Mouse (Mus musculus): Measurements from ENCODE around the gene Ndufa11. TPM values are rescaled to one million over a fixed set of nuclear protein-coding genes. Genes with fewer than 3 reads are reported as not detected.

The Ndufa11 gene
- total RNA-seq, 2 experiments from 2014 or later = 187 to 194 TPM

DNA sequence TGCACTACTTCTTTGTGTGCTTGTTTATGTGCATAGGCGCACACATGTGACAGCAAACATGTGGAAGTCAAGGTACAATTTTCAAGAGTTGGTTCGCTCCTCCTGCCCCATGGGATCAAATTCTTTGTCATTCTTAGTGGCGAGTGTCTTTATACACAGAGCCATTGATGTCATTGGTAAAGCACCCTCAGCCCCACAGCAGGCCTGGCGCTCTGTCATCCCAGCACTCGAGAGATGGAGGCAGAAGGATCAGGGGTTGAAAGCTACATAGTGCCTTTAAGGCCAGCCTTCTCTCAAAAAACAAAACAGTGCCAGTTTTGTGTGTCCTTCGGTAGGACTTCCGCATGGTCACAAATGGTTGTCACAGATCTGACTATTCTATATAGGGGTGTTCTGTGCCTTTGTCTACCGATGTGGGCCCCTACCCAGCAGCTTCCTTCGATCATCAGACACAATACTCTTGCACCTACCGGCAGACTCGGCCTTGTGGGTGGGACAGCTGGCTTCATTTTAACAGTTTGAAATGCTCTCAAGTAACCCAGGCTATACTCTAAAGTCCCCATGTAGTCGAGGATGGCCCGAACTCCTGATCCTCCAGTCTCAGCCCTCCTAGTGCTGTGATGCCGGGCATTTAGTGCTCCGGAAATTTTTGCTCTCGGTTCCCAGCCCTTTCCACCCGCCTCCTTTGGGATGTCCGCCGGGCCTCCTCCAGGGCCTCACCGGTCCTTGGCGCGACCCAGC, 1.5 kb upstream of the Ndufa11 start:
- intact Hi-C loops (cut with DNase I) = no loop called here
- no peak for DNase-seq

DNA sequence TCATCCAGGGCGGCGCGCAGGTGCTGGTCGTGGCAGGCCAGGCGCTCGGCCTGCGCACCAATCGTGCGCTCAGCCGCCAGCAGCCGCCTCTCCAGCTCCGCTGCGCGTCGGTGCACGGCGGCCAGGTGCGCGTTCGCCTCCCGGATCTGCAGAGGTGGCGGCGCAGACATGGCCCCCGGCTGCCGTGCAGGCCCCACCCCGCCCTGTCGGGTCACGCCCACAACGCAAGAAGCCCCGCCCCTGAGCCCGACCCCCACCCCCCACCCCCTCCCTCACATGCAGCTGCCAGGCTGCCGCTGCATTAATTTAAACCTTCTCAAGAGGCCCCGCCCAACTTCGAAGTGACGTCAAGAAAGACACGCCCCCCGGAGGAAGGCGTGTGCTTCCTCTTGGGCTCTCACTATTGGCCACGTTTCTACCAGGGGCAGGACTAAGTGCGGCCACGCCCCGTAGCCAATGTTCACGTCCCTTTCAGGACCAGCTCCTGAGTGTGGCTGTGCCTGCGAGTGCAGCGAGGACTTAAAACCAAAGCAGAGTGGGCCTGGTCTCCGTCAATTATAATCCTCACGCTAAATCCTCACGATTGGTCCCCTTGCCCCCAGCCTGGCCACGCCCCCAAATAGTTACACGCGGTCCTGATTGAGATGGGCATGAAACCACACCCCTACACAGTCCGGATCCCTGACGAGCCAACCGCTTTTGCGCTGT, 758 bp upstream of the Ndufa11 start:
- intact Hi-C loops (cut with DNase I) = no loop called here
- peak; percentile 97 for DNase-seq

DNA sequence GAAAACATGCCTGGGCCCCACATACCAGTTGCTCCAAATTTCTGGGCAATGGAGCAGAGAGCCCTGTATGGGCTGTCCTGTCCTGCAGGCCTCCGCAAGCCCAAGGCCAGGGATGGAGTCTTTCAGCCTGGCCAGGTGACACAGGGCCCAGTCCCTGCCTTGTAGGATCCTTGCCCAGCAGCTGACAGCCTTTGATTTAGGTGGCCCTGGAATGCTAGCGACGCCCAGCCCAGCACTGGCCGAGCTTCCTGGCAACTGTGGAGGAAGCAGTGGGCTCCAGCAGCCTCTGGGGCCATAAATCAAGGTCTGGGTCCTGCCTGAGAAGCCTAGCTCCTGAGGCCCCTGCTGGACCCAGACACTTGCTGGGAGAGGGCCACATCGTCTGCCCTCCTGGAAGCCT, 4.9 kb downstream of the Ndufa11 start:
- DNase-seq = no peak
- intact Hi-C loops (cut with DNase I) = no loop called here

DNA sequence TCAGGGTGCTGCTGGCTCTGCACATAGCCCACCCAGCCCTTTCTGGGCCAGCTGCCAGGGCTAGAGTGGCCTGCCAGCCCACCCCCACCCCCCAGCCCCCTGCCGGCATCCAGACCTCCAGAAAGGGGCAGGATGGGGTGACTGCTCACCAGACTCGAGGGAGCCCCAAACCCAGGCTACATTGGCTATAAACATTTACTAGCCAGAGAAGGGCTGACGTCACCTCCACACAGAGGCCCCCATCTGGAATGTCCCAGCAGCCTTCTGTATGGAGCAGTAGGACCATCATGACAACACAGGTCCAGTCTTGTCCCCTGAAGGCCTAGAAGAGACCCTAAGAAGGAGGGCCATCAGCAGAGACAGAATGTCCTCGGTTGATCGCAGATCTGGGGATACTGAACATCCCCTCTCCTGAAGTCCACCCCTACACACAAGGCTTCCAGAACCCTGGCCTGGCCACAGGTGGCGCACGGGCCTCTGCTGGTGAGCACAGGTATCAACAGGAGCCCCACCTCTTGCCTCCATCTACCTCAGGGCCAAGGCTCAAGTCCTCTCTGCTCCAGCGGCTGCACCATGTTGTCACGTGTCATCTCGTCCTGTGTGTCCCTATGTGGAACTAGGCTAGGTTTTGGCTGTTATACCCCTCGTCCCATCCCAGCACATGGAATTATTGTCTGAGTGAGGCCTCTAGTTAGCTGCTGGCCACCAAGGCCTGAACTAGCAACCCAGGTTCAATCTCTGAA, 6.0 kb downstream of the Ndufa11 start:
- DNase-seq = no peak
- intact Hi-C loops (cut with DNase I) = no loop called here

DNA sequence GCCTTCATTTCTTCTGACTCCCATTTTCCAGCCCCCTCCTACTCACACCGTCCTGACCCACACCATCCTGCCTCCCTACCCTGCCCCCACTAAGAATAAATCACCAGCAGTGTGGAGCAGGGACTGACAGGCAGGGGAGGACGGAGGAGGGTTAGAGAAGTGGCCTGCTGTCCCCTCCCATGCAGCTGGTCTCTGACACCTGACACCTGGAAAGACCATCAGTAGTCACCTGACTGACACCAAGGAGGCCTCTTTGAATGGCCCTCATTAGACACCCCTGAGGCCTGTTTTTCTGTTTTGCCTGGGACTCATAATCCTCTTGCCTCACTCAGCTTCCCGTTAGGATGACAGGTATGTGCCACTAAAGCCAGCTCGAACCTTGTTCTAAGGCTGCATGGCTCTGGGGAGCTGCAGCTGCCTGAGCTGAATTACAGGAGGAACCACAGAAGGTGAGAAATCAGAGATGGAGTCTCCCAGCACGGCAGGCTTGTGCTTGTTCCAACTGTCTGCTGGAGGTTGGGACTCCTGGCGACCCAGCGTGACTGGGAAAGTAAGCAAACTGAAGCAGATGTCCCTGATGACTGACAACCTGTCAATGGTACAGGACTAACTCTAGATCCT, 9.6 kb downstream of the Ndufa11 start:
- DNase-seq = no peak

DNA sequence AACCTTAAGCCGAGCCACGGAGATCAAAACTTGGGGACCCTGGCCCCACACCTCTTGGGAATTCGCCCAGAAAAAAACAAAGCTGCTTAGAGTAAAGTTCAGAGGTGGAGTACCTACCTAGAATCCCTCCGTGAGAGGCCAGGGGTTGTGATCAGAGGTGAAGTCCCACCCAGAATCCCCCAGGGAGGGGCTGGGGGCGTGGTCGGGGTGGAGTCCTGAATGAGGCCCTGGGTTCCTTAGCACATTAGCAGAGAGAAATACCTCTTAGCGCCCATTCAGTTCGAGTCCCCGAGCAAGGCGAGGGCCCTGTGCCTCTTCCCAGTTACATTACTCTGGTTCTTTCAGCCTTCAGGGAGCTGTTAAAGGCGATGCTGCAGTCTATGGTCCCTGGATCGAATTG, 10.1 kb downstream of the Ndufa11 start:
- DNase-seq = no peak
- intact Hi-C loops (cut with DNase I) = no loop called here

More for the DNA sequence above, 9.6 kb downstream of the Ndufa11 start:
- intact Hi-C loops (cut with DNase I) = no loop called here

DNA sequence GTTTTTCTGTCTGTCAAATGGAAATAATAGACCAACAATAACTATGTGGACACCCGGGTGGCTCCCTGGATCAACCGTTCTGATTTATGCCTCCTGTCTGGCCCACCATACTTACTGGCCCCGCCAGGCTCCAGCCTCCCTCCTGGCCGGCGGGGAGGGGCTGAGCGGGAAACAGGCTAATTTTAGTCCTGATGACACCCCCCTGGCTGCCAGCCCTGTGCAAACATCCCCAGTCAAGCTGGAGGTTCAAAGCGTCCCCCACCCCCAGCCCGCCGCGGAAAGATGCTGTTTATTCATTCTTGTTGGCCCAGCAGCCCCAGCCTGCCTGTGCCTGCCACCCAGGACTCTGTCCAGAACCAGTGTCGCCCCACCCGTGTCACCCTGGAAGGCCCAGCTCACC, 10.6 kb downstream of the Ndufa11 start:
- DNase-seq = no peak
- intact Hi-C loops (cut with DNase I) = no loop called here

DNA sequence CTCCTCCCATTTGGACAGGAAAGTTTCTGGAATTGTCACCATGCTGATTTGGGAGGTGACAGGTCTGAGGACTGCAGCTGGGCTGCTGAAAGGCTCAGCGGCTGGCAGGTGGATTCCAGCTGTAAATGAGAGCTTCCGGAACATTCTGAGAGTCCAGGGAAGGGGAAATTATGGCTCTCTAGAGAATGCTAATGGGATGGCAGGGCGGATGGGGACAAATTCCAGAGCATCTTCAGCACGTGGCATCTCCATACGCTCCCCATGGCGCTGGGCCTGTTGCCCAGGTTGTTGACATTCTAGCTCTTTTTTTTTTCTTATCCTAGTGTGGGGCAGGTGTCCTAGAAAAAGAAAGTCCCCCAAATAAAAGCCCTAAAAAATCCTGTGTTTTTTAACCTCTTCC, 11.6 kb downstream of the Ndufa11 start:
- intact Hi-C loops (cut with DNase I) = no loop called here
- peak; percentile 46 for DNase-seq

DNA sequence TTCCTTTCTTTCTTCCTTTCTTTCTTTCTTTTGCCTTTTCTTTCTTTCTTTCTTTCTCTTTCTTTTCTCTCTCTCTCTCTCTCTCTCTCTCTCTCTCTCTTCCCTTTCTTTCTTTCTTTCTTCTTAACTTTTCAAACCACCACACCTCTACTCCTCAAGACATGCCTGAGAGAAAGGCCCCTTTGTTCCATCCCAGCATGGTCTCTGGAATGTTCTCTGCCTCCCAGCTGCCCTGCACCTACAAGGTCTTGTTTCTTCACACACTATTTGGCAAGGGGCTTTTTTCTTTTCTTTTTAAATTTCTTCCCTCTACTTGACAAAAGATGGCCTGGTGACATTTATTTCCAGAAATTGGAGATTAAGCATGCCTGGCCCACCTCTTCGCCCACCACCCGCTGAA, 12.1 kb downstream of the Ndufa11 start:
- DNase-seq = no peak
- intact Hi-C loops (cut with DNase I) = no loop called here

DNA sequence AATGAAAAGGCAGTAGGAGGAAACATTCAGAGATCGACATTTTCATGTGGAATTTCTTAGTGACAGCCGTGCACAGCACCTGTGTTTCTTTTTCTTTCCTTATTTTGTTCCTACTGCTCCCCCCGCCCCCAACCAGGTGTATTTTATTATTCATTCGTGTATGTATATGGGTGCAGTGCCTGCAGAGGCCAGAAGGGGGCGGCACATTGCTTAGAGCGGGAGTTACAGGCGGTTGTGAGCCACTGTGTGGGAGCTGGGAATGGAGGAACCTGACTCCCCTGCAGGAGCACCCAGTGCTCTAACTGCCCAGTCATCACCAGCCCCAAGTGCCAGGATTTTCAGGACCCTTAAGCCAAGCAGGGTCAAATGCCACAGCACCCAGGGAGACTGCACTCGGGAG, 19.0 kb downstream of the Ndufa11 start:
- intact Hi-C loops (cut with DNase I) = no loop called here

DNA sequence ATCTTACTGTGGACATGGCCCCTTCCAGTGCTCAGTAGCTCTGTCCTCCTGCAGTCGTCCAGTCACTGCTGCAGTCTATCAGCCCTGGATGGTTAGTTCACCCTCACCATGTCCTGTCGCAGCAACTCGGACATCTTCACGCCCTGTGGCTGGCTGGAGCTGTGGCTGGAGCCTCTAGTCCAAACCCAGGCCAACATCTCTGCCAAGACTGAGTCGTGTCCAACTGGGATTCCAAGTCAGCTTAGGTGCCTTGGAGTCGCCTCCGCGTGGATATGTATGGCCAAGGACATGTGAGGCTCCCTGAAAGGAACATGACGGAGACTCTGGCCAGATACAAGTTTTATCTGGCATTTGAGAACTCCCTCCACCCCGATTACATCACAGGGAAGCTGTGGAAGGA, 20.7 kb downstream of the Ndufa11 start:
- intact Hi-C loops (cut with DNase I) = no loop called here
- no peak for DNase-seq

More for the DNA sequence above, 19.0 kb downstream of the Ndufa11 start:
- no peak for DNase-seq

DNA sequence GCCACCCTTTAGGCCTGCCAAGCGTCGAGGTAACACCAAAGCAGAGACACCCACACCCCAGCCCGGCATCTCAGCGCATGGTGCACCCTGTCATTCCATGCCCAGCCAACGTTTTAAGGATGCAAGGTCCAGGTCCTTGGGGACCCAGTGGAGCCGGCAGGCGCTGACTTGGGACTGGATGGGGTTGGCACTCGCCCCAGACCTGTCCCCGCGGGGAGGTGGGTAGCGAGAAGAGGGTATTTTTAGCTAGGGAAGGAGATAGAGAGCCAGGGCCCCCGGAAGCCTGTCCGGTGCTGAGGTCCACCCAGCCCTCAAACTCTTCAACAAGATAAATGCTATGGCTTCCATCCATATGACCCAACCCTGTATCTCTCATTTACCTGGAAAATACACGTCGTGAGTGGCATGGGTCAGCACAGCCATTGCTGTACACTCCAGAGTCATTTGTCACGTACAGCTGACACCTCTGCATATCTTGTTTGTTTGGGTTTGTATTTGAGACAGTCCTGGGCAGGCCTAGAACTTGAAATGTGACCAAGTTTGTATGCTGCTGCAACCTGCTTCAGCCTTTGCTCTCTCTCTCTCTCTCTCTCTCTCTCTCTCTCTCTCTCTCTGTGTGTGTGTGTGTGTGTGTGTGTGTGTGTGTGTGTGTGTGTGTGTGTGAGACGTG, 22.7 kb downstream of the Ndufa11 start:
- intact Hi-C loops (cut with DNase I) = no loop called here
- no peak for DNase-seq

DNA sequence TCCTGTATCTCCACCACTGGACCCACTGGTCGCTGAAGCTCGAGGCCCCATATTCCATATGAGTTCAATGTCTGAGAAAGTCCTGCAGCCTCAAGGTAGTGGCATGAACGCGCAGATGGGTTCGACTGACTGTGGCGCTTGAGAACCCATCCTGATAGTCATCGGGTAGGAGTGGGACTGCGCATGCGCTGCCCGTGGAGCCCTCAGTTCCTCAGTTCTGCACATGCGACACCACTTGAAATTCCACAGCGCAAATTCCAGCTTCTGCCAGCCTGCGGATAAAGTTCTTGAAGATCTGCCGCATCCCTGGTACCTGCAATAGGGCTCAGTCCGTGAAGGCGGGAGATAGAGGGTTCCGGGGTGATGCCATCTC, 23.2 kb downstream of the Ndufa11 start:
- no peak for DNase-seq
- intact Hi-C loops (cut with DNase I) = no loop called here

DNA sequence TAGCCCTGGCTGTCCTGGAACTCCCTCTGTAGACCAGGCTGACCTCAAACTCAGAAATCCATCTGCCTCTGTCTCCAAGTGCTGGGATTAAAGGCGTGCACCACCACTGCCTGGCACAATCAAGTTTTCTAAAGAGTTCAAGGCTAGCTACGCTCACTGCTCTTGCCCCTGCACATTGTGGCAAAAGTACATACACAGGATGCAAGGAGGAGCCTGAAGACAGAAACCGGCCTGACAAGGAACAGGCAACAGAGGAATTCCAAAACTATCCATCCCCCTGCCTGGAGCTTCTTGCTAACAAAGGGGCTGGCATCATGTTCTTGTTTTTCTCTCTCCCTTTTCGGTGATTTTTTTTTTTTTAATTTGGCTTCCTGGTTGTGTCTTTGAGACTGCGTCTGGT, 26.6 kb downstream of the Ndufa11 start:
- intact Hi-C loops (cut with DNase I) = no loop called here
- DNase-seq = no peak

DNA sequence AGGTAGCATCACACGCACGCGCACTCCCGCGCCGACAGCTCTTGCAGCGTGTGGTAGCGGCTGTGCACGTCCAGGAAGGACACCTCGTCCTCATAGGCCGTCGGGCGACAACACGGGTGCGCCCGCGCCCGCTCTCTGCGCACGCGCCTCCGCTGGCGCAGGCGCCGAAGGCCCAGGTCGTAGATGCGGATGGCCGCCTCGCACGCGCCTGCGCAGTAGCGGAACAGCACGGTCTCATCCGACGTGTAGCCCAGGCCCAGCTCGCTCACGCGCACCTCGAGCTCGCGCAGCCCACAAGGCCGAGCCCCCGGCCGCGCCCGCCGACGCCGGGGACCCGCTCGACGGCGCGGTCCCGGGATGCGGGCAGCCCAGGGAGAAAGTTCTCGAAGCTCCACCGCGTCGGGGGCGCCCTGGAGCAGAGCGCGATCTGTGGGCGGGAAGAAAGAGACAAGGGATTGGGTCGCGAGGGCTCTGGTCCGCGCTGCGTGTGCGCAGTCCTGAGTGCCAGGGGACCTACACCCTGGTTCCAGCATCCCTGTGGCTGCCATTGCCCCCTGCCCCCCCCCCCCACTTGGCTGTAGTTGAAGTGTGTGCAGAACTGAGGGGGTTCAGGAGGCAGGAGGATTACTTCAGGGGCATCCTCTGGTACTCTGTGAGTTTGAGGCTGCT, 34.0 kb downstream of the Ndufa11 start:
- peak; percentile 57 for DNase-seq
- intact Hi-C loops (cut with DNase I) = no loop called here

DNA sequence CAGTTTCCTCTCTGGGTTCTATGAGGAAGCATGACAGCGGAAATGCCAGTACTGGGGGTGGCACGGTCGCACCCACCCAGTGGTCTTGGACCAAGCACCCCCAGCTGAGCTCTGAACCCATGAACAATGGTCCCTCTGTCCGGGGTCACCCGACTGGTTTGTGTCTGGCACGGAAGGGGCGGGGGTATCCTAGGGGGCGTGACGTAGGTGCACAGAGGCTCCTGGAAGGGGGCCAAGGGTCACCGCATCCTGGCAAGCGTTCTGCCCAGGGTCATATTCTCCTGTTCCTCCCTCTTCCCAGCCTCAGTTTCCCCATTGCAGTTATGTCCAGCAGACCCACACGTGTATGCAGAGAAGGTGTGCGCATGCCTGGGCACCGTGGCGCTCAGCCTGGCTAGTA, 35.9 kb downstream of the Ndufa11 start:
- DNase-seq = no peak
- intact Hi-C loops (cut with DNase I) = no loop called here

DNA sequence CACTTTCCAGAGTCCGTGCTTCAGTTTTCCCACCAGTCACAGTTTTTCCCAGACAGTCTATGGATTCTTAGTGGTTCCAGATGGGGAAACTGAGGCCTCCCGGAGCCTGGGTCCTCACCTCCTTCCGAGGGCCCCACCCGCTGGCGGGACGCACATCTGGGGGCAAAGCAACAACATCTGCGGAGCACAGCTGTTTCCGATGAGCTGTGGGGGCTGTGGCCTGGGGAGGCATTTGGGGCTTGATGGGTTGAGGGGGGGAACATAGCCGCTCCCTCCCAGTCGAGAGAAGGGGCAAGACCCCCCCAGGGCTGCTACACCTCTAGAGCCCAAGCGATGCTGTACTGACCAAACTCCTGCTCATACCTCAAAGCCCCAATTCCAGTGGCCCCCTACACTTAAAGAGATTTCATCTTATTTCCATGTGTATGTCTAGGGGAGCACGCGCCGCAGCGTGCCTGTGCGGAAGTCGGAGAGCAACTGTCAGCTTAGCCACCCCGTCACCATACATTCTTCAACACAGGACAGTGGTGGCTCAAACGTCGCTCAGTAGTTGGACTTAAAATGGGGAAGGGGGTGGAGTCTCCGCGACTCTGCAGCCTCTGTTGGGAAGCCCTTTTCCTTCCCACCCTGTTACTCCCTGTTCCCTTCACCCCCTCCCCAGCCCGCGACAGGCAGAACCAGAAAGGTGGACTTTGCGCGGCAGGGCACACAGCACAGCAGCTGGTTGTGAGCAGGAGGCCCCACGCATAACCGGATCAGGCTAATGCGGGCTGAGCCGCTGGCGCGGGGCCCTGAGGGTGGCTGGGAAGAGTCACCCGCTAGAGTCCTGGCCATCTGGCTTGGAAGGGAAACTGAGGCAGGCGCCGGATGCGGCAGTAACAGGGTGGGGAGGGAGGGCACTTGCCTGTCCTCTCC, 37.0 kb downstream of the Ndufa11 start:
- intact Hi-C loops (cut with DNase I) = no loop called here
- no peak for DNase-seq

DNA sequence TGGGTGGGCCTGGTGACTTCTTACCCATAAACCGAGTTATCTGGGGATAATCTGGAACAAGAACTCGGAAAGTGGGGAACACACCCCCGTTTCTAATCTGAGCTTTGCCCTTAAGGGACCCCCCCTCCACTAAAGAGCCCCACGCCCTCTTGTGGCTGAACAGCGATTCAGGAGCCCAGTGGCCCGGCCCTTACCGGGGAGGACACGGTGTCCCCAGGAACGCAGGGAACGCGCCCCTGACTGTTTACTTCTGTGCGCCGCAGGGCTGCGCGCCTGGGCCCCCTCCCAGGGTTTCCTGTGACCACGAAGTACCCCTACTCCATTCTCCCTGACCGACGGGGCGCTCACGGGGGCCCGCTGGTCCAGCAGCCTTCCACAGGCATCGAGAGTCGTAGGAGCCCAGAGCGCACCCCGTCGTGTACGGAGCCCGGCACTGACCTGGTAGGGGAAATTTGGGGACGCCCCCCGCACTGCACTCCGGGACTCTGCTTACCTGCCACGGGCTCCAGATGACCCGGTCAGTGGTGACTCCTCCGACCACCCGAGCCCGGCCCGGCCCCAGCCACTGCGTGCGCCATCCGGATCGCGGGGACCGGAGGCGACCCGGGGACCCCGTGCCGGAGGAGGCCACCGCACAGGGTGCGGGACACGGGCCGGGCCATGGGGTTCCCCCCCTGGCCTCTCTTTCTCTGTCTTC, 39.3 kb downstream of the Ndufa11 start:
- intact Hi-C loops (cut with DNase I) = no loop called here

More for the DNA sequence above, 39.3 kb downstream of the Ndufa11 start:
- DNase-seq = no peak

Measured in left cerebral cortex, postnatal 4 days (tissue).